Mouse (Mus musculus): ENCODE data around the gene Lnx1.

DNA sequence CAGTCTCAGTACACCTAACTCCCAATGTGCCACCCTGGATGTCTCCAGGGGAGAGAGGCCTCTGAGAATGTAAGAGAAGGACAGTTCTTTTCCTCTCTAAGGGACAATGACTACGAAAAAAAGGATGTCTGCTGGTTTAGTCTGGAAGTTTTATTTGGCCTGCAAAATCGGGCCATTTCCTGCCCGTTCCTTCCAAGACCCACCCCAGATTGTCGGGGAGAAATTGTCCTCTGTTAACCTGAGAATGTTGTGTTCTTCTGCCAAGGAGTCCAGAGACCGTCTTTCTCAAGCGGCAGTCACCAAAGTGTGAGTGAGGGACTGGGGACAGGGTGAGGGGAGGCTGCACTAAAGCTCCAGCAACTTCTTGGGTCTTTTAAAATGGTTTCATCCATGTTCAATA is 32.8 kb downstream of the Lnx1 start:
- TF ChIP-seq POLR2A (IDR thresholded peaks at IDR 0.05; ENCODE audit: insufficient read depth, low read depth, low read length): no peak
- peak; percentile 80 for TF ChIP-seq EP300 (IDR thresholded peaks at IDR 0.05; ENCODE audit: insufficient read depth, low read depth, low read length)

Data from heart, adult 2 months (tissue).